Mouse (Mus musculus) hindbrain, embryonic 15.5 days (tissue): Measurements from ENCODE around the gene 1700020D05Rik. TPM values are rescaled to one million over a fixed set of nuclear protein-coding genes. Genes with fewer than 3 reads are reported as not detected.
A peak's percentile ranks its signal among the peaks of the same experiment; 100 is the strongest.
"Not testable (repeated sequence)": the region's sequence is repeated elsewhere in the genome, so short reads cannot be mapped to it uniquely, and the experiment has no call there.

Experiments used
- ATAC-seq: fragments of 200-750 bp; cut with Nextera tagmentation; 2 replicates; pipeline ENCODE4 v1.8.0; 2017; ENCODE audit warnings: low read depth, moderate number of reproducible peaks, moderate TSS enrichment; ENCODE audit not compliant: low FRiP score
- H3K27ac ChIP-seq: fragments of 300-500 bp; sonication (generic); replicated peaks from 2 replicates; pipeline ENCODE4 v1.5.1; 2015; ENCODE audit warnings: mild to moderate bottlenecking, inconsistent platforms
- H3K27me3 ChIP-seq: fragments of 300-500 bp; sonication (generic); 2 replicates; pipeline ENCODE4 v1.6.1; 2015; ENCODE audit warnings: control low read depth, inconsistent platforms
- H3K36me3 ChIP-seq: fragments of 300-500 bp; sonication (generic); 2 replicates; pipeline ENCODE4 v1.6.1; 2015; ENCODE audit warnings: control low read depth, inconsistent platforms
- H3K4me1 ChIP-seq: fragments of 300-500 bp; sonication (generic); replicated peaks from 2 replicates; pipeline ENCODE4 v1.6.1; 2015; ENCODE audit warnings: control low read depth, inconsistent platforms
- H3K4me2 ChIP-seq: fragments of 300-500 bp; sonication (generic); 2 replicates; pipeline ENCODE4 v1.6.1; 2015; ENCODE audit warnings: moderate library complexity, mild to moderate bottlenecking, inconsistent platforms
- H3K4me3 ChIP-seq: fragments of 300-500 bp; sonication (generic); 2 replicates; pipeline ENCODE4 v1.5.1; 2015; ENCODE audit warnings: mild to moderate bottlenecking, inconsistent platforms
- H3K9ac ChIP-seq: fragments of 300-500 bp; sonication (generic); 2 replicates; pipeline ENCODE4 v1.6.1; 2015; ENCODE audit warnings: inconsistent platforms
- H3K9me3 ChIP-seq: fragments of 300-500 bp; sonication (generic); 2 replicates; pipeline ENCODE4 v1.6.1; 2016; ENCODE audit warnings: control low read depth, inconsistent platforms
- WGBS: fragments of 180-500 bp; shearing (Covaris S2); methylation state at CpG from one replicate; pipeline ENCODE4 v1.1.7; 2015; 5-methylcytosine and 5-hydroxymethylcytosine counted together
- polyA plus RNA-seq: library from polyadenylated mRNA; unstranded; fragments of >200 nt; fragmentation: Nextera tagmentation; extraction: Ambion mirVana; gene quantifications from 2 replicates; pipeline ENCODE4 v1.2.1, GENCODE M21; 2015

The 1700020D05Rik gene
- polyA plus RNA-seq, 1 experiment from 2014 or later, result 0.44 TPM

- no peaks in the 10 kb centered on the region for H3K9me3 ChIP-seq
- no peaks in the 10 kb centered on the region for H3K27me3 ChIP-seq
- no peak overlapping the region for H3K9ac ChIP-seq
- ATAC-seq, result no peak
- peak overlapping the region; percentile 90; the same call in 1 of the 2 replicates for H3K4me3 ChIP-seq
- WGBS, result 87% methylated on average over 4 of the region's 4 CpGs
- peaks cover 36% of the 10 kb centered on the region for H3K4me1 ChIP-seq
- no peak overlapping the region for H3K27ac ChIP-seq
- H3K36me3 ChIP-seq, result peaks cover 50% of the 10 kb centered on the region
- peak overlapping the region; percentile 77; the same call in 1 of the 2 replicates for H3K4me2 ChIP-seq
These were observed 10.9 kb downstream of the 1700020D05Rik start for GRCm38 (mm10) chr19:5492641-5493040.

GRCm38 (mm10) chr19:5490898-5491708, 12.5 kb downstream of the 1700020D05Rik start:
- Histone ChIP-seq H3K4me1 (peaks cover 52% of the 10 kb centered on the region), H3K27ac (peak overlapping the region; percentile 97), H3K4me2 (peak overlapping the region; percentile 77), H3K36me3 (peaks cover 35% of the 10 kb centered on the region), H3K9me3 (no peaks in the 10 kb centered on the region), H3K9ac (peak overlapping the region; percentile 95), H3K4me3 (peak overlapping the region; percentile 90), H3K27me3 (no peaks in the 10 kb centered on the region)
- ATAC-seq, result peak; percentile 35
- under 1% methylated on average over 58 of the region's 59 CpGs for WGBS

DNA sequence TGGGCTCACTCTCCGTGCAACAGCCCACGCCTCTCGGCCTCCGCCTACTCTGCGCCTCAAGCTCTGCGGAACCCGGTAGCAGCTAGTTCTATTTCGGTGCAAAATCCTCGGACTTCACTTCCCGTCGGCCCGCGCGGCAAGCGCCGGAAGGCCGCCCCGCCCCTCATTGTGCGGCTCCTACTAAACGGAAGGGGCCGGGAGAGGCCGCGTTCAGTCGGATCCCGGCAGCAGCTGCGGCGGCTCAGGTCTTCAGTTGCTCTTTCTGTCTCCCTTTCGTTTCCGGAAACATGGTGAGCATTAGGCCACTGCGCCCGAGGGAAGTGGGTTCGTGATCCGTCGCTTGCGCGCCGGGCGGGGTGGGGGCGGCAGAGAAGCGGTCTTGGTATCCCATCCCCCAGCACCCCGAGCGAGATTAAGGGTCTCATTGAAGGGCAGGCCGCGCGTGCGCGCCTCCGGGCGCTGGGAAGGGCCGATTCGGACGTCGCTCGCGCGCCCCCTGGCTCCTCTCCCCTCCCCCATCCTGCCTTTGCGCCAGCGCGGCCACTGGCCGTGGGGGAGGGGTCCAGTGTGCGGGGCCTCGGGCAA, 13.2 kb downstream of the 1700020D05Rik start, which contains the start of gene Cfl1:
TSS of gene Cfl1 (plus strand) at position 143 of the 585 bp plus-strand sequence.
- Histone ChIP-seq H3K4me2 (peak within 1 kb of the TSS; percentile 77), H3K9me3 (no peaks in the 10 kb centered on the region), H3K36me3 (peaks cover 33% of the 10 kb centered on the region), H3K4me1 (peaks cover 55% of the 10 kb centered on the region), H3K9ac (peak within 1 kb of the TSS; percentile 95), H3K27me3 (no peaks in the 10 kb centered on the region), H3K4me3 (peak within 1 kb of the TSS; percentile 90), H3K27ac (peak within 1 kb of the TSS; percentile 97)
- peak; percentile 76 for ATAC-seq
- under 1% methylated on average over 60 of the region's 62 CpGs for WGBS

DNA sequence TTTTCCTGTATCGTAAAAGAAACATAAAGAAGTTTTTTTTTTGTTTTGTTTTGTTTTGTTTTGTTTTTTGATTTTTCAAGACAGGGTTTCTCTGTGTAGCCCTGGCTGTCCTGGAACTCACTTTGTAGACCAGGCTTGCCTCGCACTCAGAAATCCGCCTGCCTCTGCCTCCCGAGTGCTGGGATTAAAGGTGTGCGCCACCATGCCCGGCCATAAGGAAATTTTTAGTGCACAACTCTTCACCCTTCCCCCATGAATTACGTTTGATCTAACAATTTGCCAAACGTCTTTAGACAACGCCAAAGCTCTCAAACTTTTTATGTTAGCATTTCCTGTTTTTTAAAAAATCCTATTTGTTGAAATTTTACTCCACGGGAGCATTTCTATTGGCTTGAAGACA, 13.9 kb downstream of the 1700020D05Rik start:
- peaks cover 55% of the 10 kb centered on the region for H3K4me1 ChIP-seq
- not testable (repeated sequence) for H3K9me3 ChIP-seq, ATAC-seq, H3K27me3 ChIP-seq, H3K9ac ChIP-seq
- peak overlapping the region; percentile 90 for H3K4me3 ChIP-seq
- peak overlapping the region; percentile 97 for H3K27ac ChIP-seq
- peaks cover 32% of the 10 kb centered on the region for H3K36me3 ChIP-seq
- WGBS, result 57% methylated on average over 10 of the region's 10 CpGs
- H3K4me2 ChIP-seq, result peak overlapping the region; percentile 77

DNA sequence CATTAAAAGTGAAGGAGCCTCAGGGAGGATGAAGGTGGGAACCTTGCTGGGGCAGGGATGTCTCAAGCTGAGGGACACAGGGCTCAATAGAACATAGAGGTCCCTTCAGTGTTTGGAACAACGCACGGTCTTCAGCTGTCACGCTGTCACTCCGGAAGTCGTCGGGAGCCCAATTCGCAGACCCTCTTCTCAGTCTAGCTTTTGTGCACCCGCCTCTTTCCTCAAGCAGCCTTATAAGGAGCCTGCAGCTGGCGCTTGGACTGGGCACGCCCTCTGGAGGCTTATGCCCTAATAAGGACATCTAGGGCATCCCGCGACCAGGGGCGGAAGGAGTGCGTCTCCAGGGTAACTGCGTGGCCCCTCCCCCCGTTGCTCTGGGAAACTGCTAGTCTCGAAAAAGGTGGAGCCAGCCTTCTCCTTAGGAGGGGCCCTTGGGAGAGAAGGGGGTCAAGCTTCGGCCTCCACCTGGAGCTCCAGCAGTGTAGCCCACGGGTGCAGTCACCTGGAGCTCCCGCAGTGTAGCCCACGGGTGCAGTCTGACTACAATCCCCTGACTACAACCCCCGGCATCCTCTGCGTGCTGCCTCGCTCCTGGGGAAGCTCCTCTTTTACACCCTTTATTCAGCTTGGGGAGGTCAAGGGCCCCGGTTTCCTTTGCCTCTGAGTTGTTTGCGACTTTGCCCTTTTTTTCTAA, 14.6 kb downstream of the 1700020D05Rik start:
- H3K27ac ChIP-seq, result peak overlapping the region; percentile 97
- ATAC-seq, result peak; percentile 82
- H3K27me3 ChIP-seq, result no peaks in the 10 kb centered on the region
- H3K9me3 ChIP-seq, result no peaks in the 10 kb centered on the region
- under 1% methylated on average over 26 of the region's 26 CpGs for WGBS
- peak overlapping the region; percentile 46 for H3K9ac ChIP-seq
- peak overlapping the region; percentile 66 for H3K4me3 ChIP-seq
- peaks cover 55% of the 10 kb centered on the region for H3K4me1 ChIP-seq
- H3K36me3 ChIP-seq, result peaks cover 28% of the 10 kb centered on the region
- peak overlapping the region; percentile 77 for H3K4me2 ChIP-seq

DNA sequence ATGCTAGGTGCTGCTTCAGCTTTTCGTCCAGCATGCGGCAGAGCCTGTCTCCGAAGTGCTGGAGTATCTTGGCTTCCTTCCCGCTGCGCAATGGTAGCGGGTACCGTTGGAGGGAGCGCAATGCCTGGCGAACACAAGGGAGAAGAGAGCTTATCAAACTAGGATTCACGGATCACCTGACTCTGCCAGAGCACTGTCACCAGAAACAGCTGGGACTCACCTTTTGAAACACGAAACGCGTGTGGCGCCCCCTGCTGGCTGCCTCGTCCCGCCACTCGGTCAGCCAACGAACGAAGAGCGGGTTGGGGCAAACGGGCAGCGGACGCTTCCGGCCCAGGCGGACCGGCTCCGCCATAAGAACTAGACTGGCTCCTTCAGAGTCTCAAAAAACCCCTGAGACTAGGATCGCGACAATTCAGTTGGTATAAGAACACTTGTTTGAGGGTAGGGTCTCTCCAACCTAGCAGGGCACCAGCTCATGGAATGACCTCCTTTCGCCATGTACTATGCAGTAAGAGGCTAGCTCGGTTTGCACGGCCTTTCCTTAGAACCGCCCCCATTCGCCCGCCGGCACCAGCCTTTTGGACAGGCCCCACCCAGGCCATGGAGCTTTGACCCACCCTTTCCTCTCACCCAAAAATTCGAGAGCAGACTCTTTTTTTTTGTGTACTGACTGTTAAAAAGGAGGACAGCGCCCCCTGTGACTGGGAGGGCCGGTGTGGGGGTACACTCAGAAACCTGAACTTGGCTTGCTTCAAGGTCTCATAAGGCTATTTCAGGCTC, 15.6 kb downstream of the 1700020D05Rik start, which contains the start of gene Mus81:
TSS of gene Mus81 (minus strand) at position 635 of the 783 bp plus-strand sequence.
- peak; percentile 78 for ATAC-seq
- Histone ChIP-seq H3K9ac (peak within 1 kb of the TSS; percentile 54), H3K27me3 (no peaks in the 10 kb centered on the region), H3K4me2 (peak within 1 kb of the TSS; percentile 77), H3K36me3 (peaks cover 25% of the 10 kb centered on the region), H3K9me3 (no peaks in the 10 kb centered on the region), H3K27ac (peak within 1 kb of the TSS; percentile 97), H3K4me1 (peaks cover 51% of the 10 kb centered on the region), H3K4me3 (peak within 1 kb of the TSS; percentile 66)
- WGBS, result under 1% methylated on average over 39 of the region's 39 CpGs

DNA sequence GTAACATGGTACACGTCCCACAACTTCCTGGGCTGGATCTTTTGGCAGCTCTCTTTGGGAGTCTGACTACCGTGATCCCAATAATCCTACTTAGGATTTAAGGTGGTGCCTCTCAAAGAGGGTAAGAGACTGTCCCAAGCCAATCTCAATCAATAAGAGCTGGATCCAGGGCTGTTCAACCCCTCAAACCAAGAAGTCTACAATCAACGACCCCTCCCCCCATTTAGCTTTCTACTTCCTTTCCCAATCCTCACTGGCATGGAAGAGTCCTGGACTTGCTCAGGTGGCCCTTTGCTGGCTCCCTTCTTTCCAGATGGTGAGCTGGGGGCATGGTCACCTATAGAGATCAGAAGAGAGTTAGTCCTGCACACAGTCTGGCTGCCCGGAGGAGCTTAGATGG, 16.8 kb downstream of the 1700020D05Rik start:
- no peaks in the 10 kb centered on the region for H3K27me3 ChIP-seq
- H3K9ac ChIP-seq, result no peak overlapping the region; the same call in 1 of the 2 replicates
- H3K36me3 ChIP-seq, result peaks cover 32% of the 10 kb centered on the region
- WGBS, result 94% methylated on average over 4 of the region's 4 CpGs
- peak overlapping the region; percentile 77 for H3K4me2 ChIP-seq
- H3K4me3 ChIP-seq, result peak overlapping the region; percentile 66; the same call in 1 of the 2 replicates
- H3K27ac ChIP-seq, result no peak overlapping the region
- ATAC-seq, result no peak
- H3K4me1 ChIP-seq, result peaks cover 39% of the 10 kb centered on the region
- no peaks in the 10 kb centered on the region for H3K9me3 ChIP-seq

- no peak for ATAC-seq
- no peaks in the 10 kb centered on the region for H3K27me3 ChIP-seq
- no peaks in the 10 kb centered on the region for H3K9me3 ChIP-seq
- no peak overlapping the region for H3K4me3 ChIP-seq
- no peak overlapping the region for H3K4me2 ChIP-seq
- no peak overlapping the region for H3K9ac ChIP-seq
- H3K4me1 ChIP-seq, result peaks cover 38% of the 10 kb centered on the region
- peaks cover 32% of the 10 kb centered on the region for H3K36me3 ChIP-seq
- WGBS, result 90% methylated on average over 8 of the region's 8 CpGs
- no peak overlapping the region for H3K27ac ChIP-seq
These were observed 17.3 kb downstream of the 1700020D05Rik start for GRCm38 (mm10) chr19:5486286-5486685.

DNA sequence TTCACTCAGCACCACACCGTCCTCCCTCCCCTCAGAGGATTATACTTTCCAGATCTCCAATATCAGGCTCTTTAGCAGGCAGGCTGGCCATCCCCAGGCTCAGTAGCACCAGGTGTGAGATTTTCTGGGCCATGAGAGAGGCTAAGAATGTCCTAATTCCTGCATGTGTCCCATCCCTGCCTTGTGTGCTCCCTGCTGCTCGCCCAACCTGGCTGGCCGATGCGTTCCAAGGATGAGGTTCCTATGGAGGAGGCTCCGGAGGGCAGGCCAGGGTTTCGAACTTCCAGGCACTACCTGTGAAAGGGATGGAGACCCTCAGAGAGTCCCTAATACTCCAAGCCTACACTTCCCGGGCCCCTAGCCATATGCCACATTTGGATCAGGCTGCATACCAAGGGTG, 17.8 kb downstream of the 1700020D05Rik start:
- H3K9ac ChIP-seq, result no peak overlapping the region
- no peaks in the 10 kb centered on the region for H3K27me3 ChIP-seq
- no peaks in the 10 kb centered on the region for H3K9me3 ChIP-seq
- no peak overlapping the region for H3K4me2 ChIP-seq
- no peak for ATAC-seq
- 88% methylated on average over 7 of the region's 7 CpGs for WGBS
- H3K27ac ChIP-seq, result no peak overlapping the region
- no peak overlapping the region for H3K4me3 ChIP-seq
- peaks cover 34% of the 10 kb centered on the region for H3K36me3 ChIP-seq
- peaks cover 38% of the 10 kb centered on the region for H3K4me1 ChIP-seq

DNA sequence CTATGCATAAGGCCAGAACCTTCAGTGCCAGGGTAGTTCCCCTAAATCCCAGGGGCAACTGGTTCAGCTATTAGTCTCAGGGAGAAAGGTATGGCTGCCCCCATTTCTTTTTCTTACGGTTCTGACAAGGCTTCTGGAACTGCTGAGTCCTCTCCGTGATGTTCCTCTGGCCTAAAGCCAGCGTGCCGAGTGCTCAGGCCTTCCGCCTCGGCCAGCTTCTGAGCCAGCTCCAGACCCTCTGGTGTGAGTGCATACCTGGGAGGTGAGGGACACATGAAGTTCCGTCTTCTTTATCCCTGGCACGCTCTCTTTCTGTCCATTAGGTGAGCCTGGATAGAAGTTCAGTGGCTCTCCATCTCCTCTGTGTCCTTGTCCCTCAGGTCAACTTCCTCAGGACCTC, 18.2 kb downstream of the 1700020D05Rik start:
- H3K4me1 ChIP-seq, result peaks cover 38% of the 10 kb centered on the region
- no peak overlapping the region for H3K9ac ChIP-seq
- no peaks in the 10 kb centered on the region for H3K27me3 ChIP-seq
- H3K9me3 ChIP-seq, result no peaks in the 10 kb centered on the region
- no peak for ATAC-seq
- H3K27ac ChIP-seq, result no peak overlapping the region
- peaks cover 36% of the 10 kb centered on the region for H3K36me3 ChIP-seq
- no peak overlapping the region for H3K4me3 ChIP-seq
- WGBS, result 92% methylated on average over 8 of the region's 8 CpGs
- H3K4me2 ChIP-seq, result no peak overlapping the region

DNA sequence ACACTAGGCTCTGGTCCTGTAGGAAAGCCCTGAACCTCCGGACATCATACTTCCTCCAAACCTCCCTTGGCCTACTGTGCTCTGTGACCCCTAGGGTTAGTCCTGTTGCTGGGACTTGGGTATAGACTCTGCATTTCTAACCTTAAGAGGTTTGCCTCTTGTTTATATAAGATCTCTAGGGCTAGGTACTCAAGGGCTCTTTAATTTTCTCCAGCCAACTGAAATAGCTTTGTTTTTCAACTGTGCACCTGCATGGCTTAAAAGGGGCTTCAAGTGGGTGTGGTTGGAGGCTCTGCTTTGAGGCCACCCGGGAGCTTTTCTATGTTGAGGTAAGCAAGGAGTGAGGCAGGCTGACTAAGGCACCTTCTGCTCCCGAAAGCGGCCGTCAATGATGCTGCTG, 19.1 kb downstream of the 1700020D05Rik start:
- Histone ChIP-seq H3K27ac (no peak overlapping the region), H3K9me3 (no peaks in the 10 kb centered on the region), H3K36me3 (peaks cover 36% of the 10 kb centered on the region), H3K4me3 (no peak overlapping the region), H3K4me1 (peaks cover 31% of the 10 kb centered on the region), H3K27me3 (no peaks in the 10 kb centered on the region), H3K9ac (no peak overlapping the region), H3K4me2 (no peak overlapping the region)
- no peak for ATAC-seq
- 92% methylated on average over 5 of the region's 5 CpGs for WGBS
